Mouse (Mus musculus): ENCODE measurements at regions not wholly inside any gene's neighbourhood (a gene's known extent, or its start where the extent isn't known, plus 50 kb on each side); places are given as distances from the start of the nearest gene placed in this dataset.

DNA sequence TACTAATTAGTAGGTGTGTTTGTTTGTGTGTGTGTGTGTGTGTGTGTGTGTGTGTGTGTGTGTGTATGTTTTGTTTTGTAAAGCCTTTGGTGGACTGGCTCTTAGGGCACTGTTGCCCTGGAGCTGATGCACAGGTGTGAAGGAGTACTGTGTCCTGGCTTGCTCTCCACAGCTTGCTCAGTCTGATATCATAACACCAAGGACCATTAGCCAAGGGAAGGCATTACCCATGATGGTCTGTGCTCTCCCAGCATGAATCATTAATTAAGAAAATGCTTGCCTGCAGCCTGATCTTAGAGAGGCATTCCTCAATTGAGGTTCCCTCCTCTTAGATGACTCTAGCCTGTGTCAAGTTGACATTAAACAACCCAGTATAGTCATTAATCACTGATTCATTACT is 54.7 kb downstream of the Spry2 start:
- Histone ChIP-seq H3K27ac (replicated peaks) (no peak overlapping the region), H3K4me2 (no peak overlapping the region), H3K4me1 (no peaks in the 10 kb centered on the region), H3K36me3 (no peaks in the 10 kb centered on the region), H3K9me3 (replicated peaks) (no peaks in the 10 kb centered on the region), H3K9ac (replicated peaks) (no peak overlapping the region), H3K27me3 (replicated peaks) (no peaks in the 10 kb centered on the region), H3K4me3 (replicated peaks) (no peak overlapping the region)
- no peak for ATAC-seq (ENCODE audit: low FRiP score)

DNA sequence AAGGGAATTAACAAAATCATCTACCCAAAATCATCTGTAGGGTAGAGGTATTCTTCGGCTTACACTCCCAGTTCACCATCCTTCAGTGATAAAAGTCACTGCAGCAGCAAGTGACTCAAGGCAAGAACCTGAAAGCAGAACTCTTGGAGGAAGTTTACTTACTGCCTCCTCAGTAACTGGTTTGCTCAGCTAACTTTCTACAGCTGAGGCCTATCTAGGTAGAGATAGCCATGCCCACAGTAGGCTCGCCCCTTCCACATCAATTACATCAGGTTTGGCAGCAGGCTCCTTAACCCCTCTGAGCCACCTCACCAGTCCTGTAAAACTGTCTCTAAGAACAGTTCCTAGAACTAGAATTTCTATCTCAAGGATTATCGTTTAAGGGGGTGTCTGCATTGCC is 59.1 kb downstream of the Spry2 start:
- H3K9me3 ChIP-seq (replicated peaks), result no peaks in the 10 kb centered on the region
- H3K36me3 ChIP-seq, result no peaks in the 10 kb centered on the region
- no peak overlapping the region for H3K4me2 ChIP-seq
- WGBS, result 88% methylated on average over 3 of the region's 3 CpGs
- ATAC-seq (ENCODE audit: low FRiP score), result no peak
- no peaks in the 10 kb centered on the region for H3K4me1 ChIP-seq
- no peaks in the 10 kb centered on the region for H3K27me3 ChIP-seq (replicated peaks)
- no peak overlapping the region for H3K27ac ChIP-seq (replicated peaks)
- H3K4me3 ChIP-seq (replicated peaks), result no peak overlapping the region
- no peak overlapping the region for H3K9ac ChIP-seq (replicated peaks)

GRCm38 (mm10) chr14:105830701-105831100 is 65.9 kb downstream of the Spry2 start:
- H3K4me2 ChIP-seq, result no peak overlapping the region
- H3K4me1 ChIP-seq, result no peaks in the 10 kb centered on the region
- no peaks in the 10 kb centered on the region for H3K27me3 ChIP-seq (replicated peaks)
- no peaks in the 10 kb centered on the region for H3K9me3 ChIP-seq (replicated peaks)
- no peak overlapping the region for H3K27ac ChIP-seq (replicated peaks)
- H3K9ac ChIP-seq (replicated peaks), result no peak overlapping the region
- no peaks in the 10 kb centered on the region for H3K36me3 ChIP-seq
- WGBS, result 92% methylated on average over 12 of the region's 12 CpGs
- no peak for ATAC-seq (ENCODE audit: low FRiP score)
- no peak overlapping the region for H3K4me3 ChIP-seq (replicated peaks)

GRCm38 (mm10) chr14:105830301-105830700 is 66.3 kb downstream of the Spry2 start:
- no peak for ATAC-seq (ENCODE audit: low FRiP score)
- Histone ChIP-seq H3K36me3 (no peaks in the 10 kb centered on the region), H3K27ac (replicated peaks) (no peak overlapping the region), H3K9ac (replicated peaks) (no peak overlapping the region), H3K4me3 (replicated peaks) (no peak overlapping the region), H3K9me3 (replicated peaks) (no peaks in the 10 kb centered on the region), H3K4me1 (no peaks in the 10 kb centered on the region), H3K4me2 (no peak overlapping the region), H3K27me3 (replicated peaks) (no peaks in the 10 kb centered on the region)
- 79% methylated on average over 4 of the region's 4 CpGs for WGBS

DNA sequence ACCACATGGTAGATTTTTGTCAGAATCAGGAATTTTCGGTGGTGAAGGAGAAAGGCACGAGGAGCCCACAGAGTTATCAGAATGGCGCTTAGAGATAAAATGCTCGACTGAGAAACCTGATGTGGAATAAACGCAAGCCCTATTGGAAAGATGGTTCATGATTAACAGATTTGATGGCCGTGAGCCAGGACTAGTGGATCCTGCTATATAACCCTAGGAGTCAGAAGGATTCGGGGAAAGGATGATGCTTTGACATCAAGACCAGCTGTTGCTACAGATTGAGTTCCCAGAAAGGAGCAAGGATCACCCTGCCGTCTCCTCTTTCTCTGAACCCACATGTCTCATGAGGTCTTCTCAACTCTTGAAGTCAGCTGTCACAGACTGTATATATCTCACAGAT is 73.5 kb downstream of the Spry2 start:
- WGBS, result 91% methylated on average over 8 of the region's 8 CpGs
- Histone ChIP-seq H3K9me3 (replicated peaks) (no peaks in the 10 kb centered on the region), H3K36me3 (no peaks in the 10 kb centered on the region), H3K4me3 (replicated peaks) (no peak overlapping the region), H3K9ac (replicated peaks) (no peak overlapping the region), H3K27ac (replicated peaks) (no peak overlapping the region), H3K4me1 (no peaks in the 10 kb centered on the region), H3K27me3 (replicated peaks) (no peaks in the 10 kb centered on the region), H3K4me2 (no peak overlapping the region)
- ATAC-seq (ENCODE audit: low FRiP score), result no peak

DNA sequence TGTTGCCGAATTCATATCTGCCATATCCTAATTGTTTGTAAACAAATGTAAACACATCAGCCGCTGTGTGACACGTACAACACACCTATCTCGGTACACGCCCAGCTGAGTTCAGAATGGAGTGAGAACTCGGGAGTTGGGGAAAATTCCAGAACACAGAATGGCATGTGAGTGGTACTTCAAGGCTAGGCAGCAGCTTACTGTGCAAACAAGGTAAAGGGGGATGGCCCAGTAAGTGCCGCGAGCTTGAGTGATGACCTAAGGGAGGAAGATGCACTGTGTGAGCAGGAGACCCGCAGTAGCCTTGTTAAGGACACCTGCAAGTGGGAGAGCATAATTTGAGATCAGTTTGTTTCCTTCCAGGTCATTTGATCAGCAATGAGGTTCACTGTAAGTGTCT is 74.0 kb downstream of the Spry2 start:
- Histone ChIP-seq H3K9me3 (replicated peaks) (no peaks in the 10 kb centered on the region), H3K4me3 (replicated peaks) (no peak overlapping the region), H3K27ac (replicated peaks) (no peak overlapping the region), H3K4me1 (no peaks in the 10 kb centered on the region), H3K4me2 (no peak overlapping the region), H3K27me3 (replicated peaks) (no peaks in the 10 kb centered on the region), H3K36me3 (no peaks in the 10 kb centered on the region), H3K9ac (replicated peaks) (no peak overlapping the region)
- WGBS, result 93% methylated on average over 9 of the region's 9 CpGs
- ATAC-seq (ENCODE audit: low FRiP score), result no peak

DNA sequence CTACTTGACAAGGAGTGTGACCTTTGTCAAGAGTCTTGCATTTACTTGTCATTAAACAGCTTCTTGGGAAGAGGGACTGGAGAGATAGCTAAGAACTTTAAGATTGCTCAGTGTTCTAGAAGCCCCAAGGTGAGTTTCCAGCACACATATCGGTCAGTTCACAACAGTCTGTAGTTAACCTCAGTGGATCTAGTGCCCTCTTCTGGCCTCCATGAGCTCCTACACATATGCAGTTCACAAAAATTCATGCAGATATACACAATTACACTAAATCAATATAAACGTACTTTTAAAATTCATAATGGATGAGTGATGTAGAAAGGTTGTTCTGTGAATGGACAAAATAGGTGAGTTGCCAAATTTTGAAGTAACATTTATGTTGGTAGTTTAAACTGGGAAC is 77.1 kb downstream of the Spry2 start:
- no peak overlapping the region for H3K9ac ChIP-seq (replicated peaks)
- no peaks in the 10 kb centered on the region for H3K27me3 ChIP-seq (replicated peaks)
- H3K36me3 ChIP-seq, result no peaks in the 10 kb centered on the region
- no peaks in the 10 kb centered on the region for H3K9me3 ChIP-seq (replicated peaks)
- H3K4me3 ChIP-seq (replicated peaks), result no peak overlapping the region
- H3K4me1 ChIP-seq, result peaks cover 9% of the 10 kb centered on the region; the same call in 1 of the 2 replicates
- no peak overlapping the region for H3K4me2 ChIP-seq
- no peak overlapping the region for H3K27ac ChIP-seq (replicated peaks)
- no peak for ATAC-seq (ENCODE audit: low FRiP score)
- 97% methylated on average over 2 of the region's 2 CpGs for WGBS

- no peak overlapping the region for H3K27ac ChIP-seq (replicated peaks)
- no peak overlapping the region for H3K4me2 ChIP-seq
- no peak for ATAC-seq (ENCODE audit: low FRiP score)
- H3K4me3 ChIP-seq (replicated peaks), result no peak overlapping the region
- no peak overlapping the region for H3K9ac ChIP-seq (replicated peaks)
- peaks cover 9% of the 10 kb centered on the region; the same call in 1 of the 2 replicates for H3K4me1 ChIP-seq
- 96% methylated on average over 3 of the region's 3 CpGs for WGBS
- no peaks in the 10 kb centered on the region for H3K27me3 ChIP-seq (replicated peaks)
- no peaks in the 10 kb centered on the region for H3K36me3 ChIP-seq
- no peaks in the 10 kb centered on the region for H3K9me3 ChIP-seq (replicated peaks)
Measured at GRCm38 (mm10) chr14:105818841-105819240, 77.8 kb downstream of the Spry2 start.

DNA sequence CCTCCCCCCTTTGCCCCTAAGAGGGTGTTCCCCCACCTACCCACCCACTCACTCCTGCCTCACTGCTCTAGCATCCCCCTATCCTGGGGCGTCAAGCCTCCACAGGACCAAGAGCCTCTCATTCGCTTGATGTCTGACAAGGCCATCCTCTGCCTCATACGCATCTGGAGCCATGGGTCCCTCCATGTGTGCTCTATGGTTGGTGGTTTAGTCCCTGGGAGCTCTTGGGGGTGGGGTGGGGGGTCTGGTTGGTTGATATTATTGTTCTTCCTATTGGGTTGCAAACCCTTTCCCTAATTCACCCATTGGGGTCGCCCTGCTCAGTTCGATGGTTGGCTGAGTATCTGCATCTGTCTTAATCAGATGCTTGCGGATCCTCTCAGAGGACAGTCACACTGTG is 79.1 kb downstream of the Spry2 start:
- Histone ChIP-seq H3K36me3 (no peaks in the 10 kb centered on the region), H3K9me3 (replicated peaks) (no peaks in the 10 kb centered on the region), H3K4me1 (peaks cover 9% of the 10 kb centered on the region; the same call in 1 of the 2 replicates), H3K27me3 (replicated peaks) (no peaks in the 10 kb centered on the region; the same call in 1 of the 2 replicates), H3K4me2 (no peak overlapping the region), H3K9ac (replicated peaks) (no peak overlapping the region), H3K27ac (replicated peaks) (no peak overlapping the region), H3K4me3 (replicated peaks) (no peak overlapping the region)
- WGBS, result 96% methylated on average over 6 of the region's 6 CpGs
- no peak for ATAC-seq (ENCODE audit: low FRiP score)

- WGBS, result 10% methylated on average over 6 of the region's 6 CpGs
- Histone ChIP-seq H3K27me3 (replicated peaks) (no peaks in the 10 kb centered on the region; the same call in 1 of the 2 replicates), H3K27ac (replicated peaks) (no peak overlapping the region), H3K4me2 (peak overlapping the region; percentile 59), H3K36me3 (no peaks in the 10 kb centered on the region), H3K4me1 (peaks cover 9% of the 10 kb centered on the region; the same call in 1 of the 2 replicates), H3K9ac (replicated peaks) (peak overlapping the region; percentile 34; the same call in 1 of the 2 replicates), H3K9me3 (replicated peaks) (no peaks in the 10 kb centered on the region), H3K4me3 (replicated peaks) (peak overlapping the region; percentile 32)
- no peak for ATAC-seq (ENCODE audit: low FRiP score)
Measured at GRCm38 (mm10) chr14:105815827-105816226, 80.8 kb downstream of the Spry2 start.

DNA sequence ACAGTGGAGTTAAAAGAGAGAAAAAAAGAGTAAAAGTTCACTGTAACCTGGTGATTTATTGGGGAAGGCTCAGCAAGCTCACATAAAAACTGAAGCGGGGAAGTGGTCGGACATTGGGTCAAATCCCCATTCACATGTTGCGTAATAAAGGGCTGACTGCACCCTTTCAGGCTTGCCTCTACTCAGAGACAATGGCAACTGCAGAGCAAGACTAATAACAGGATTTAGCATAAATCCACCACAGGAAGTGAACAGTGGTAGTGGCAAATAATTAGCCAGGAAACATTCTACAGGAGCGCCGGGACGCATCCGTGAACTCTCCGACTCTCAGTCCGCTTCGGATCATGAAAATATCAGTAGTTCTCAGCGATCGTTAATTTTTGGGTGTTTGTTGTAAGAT is 81.3 kb downstream of the Spry2 start:
- 2% methylated on average over 12 of the region's 12 CpGs for WGBS

DNA sequence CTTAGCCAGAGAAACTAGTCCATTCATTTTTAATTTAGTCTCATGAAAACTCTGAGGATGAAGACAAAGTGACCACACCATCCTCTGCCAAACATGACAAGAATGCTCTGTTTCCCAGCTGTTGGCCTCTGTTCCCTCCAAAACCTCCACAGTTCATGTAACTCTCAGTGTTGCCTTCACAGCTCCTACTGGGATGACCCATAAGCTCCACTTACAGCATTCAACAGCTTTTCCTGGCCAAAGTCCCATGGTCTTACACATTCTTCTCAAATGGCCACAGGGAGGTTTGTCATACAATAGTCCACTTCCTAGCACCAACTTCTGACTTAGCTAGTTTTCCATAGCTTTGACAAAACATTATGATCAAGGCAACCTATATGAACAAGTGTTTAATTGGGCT is 83.0 kb downstream of the Spry2 start:
- Histone ChIP-seq H3K4me1 (peaks cover 9% of the 10 kb centered on the region; the same call in 1 of the 2 replicates), H3K9ac (replicated peaks) (no peak overlapping the region), H3K9me3 (replicated peaks) (no peaks in the 10 kb centered on the region), H3K4me3 (replicated peaks) (no peak overlapping the region), H3K4me2 (no peak overlapping the region), H3K27me3 (replicated peaks) (no peaks in the 10 kb centered on the region; the same call in 1 of the 2 replicates), H3K27ac (replicated peaks) (no peak overlapping the region), H3K36me3 (no peaks in the 10 kb centered on the region)
- ATAC-seq (ENCODE audit: low FRiP score), result no peak

More for the DNA sequence above, 81.3 kb downstream of the Spry2 start:
- no peaks in the 10 kb centered on the region for H3K36me3 ChIP-seq
- no peaks in the 10 kb centered on the region; the same call in 1 of the 2 replicates for H3K27me3 ChIP-seq (replicated peaks)
- peak overlapping the region; percentile 58; the same call in 1 of the 2 replicates for H3K27ac ChIP-seq (replicated peaks)
- H3K4me2 ChIP-seq, result peak overlapping the region; percentile 59
- peak overlapping the region; percentile 32 for H3K4me3 ChIP-seq (replicated peaks)
- peak overlapping the region; percentile 34; the same call in 1 of the 2 replicates for H3K9ac ChIP-seq (replicated peaks)
- ATAC-seq (ENCODE audit: low FRiP score), result no peak
- peaks cover 9% of the 10 kb centered on the region; the same call in 1 of the 2 replicates for H3K4me1 ChIP-seq
- no peaks in the 10 kb centered on the region for H3K9me3 ChIP-seq (replicated peaks)

DNA sequence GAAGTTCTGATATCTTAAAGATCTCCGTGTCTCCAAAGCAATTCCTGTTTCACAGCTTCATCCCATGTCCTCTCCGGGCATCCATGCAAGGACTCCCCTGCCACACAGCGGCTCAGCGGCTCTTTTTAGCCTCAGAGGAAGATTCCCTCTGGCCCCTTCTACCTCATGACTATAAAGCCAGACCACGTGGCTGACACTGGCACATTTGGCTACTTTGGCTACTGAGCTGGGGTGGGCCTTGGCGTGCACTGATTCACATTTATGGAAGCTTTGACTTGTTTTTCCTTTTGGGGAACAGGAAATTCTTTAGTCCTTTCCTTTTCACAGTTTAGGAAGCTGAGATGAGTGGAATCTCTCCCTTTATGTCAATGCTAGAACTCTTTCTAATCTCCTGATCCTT is 83.5 kb downstream of the Spry2 start:
- Histone ChIP-seq H3K9ac (replicated peaks) (no peak overlapping the region), H3K27me3 (replicated peaks) (no peaks in the 10 kb centered on the region; the same call in 1 of the 2 replicates), H3K4me3 (replicated peaks) (no peak overlapping the region), H3K36me3 (no peaks in the 10 kb centered on the region), H3K4me2 (no peak overlapping the region), H3K4me1 (peaks cover 9% of the 10 kb centered on the region; the same call in 1 of the 2 replicates), H3K27ac (replicated peaks) (no peak overlapping the region), H3K9me3 (replicated peaks) (no peaks in the 10 kb centered on the region)
- ATAC-seq (ENCODE audit: low FRiP score), result no peak
- WGBS, result 92% methylated on average over 6 of the region's 6 CpGs
